Mouse (Mus musculus): Measurements from ENCODE around the gene Zc3h7b. TPM values are rescaled to one million over a fixed set of nuclear protein-coding genes. Genes with fewer than 3 reads are reported as not detected.

The Zc3h7b gene
- polyA plus RNA-seq, 1 experiment from 2014 or later: 50.3 TPM

Other genes starting within 250 kb of the Zc3h7b start
- gene Ep300, start 159.7 kb upstream of the Zc3h7b start, polyA plus RNA-seq (2016; fragmentation: Nextera tagmentation; extraction: Ambion mirVana): 20.5 and 20.6 TPM in 2 replicates
- 35.3 and 45.0 TPM in 2 replicates for gene L3mbtl2, start 81.2 kb upstream of the Zc3h7b start, polyA plus RNA-seq (2016; fragmentation: Nextera tagmentation; extraction: Ambion mirVana)
- gene Chadl, start 47.8 kb upstream of the Zc3h7b start, polyA plus RNA-seq (2016; fragmentation: Nextera tagmentation; extraction: Ambion mirVana): 1.5 and 1.7 TPM in 2 replicates
- gene Rangap1, start 473 bp downstream of the Zc3h7b start, polyA plus RNA-seq (2016; fragmentation: Nextera tagmentation; extraction: Ambion mirVana): 161 and 173 TPM in 2 replicates
- gene Tef, start 57.4 kb downstream of the Zc3h7b start, polyA plus RNA-seq (2016; fragmentation: Nextera tagmentation; extraction: Ambion mirVana): 15.9 and 16.0 TPM in 2 replicates
- 20.1 and 20.3 TPM in 2 replicates for gene Tob2, start 113.7 kb downstream of the Zc3h7b start, polyA plus RNA-seq (2016; fragmentation: Nextera tagmentation; extraction: Ambion mirVana)
- gene Phf5a, start 126.9 kb downstream of the Zc3h7b start, polyA plus RNA-seq (2016; fragmentation: Nextera tagmentation; extraction: Ambion mirVana): 260 and 267 TPM in 2 replicates
- 153 TPM in 2 replicates for gene Aco2, start 127.3 kb downstream of the Zc3h7b start, polyA plus RNA-seq (2016; fragmentation: Nextera tagmentation; extraction: Ambion mirVana)
- 74.3 and 84.5 TPM in 2 replicates for gene Polr3h, start 181.2 kb downstream of the Zc3h7b start, polyA plus RNA-seq (2016; fragmentation: Nextera tagmentation; extraction: Ambion mirVana)
- gene Csdc2, start 191.7 kb downstream of the Zc3h7b start, polyA plus RNA-seq (2016; fragmentation: Nextera tagmentation; extraction: Ambion mirVana): 8.1 and 8.5 TPM in 2 replicates
- 21.9 and 26.9 TPM in 2 replicates for gene Pmm1, start 215.9 kb downstream of the Zc3h7b start, polyA plus RNA-seq (2016; fragmentation: Nextera tagmentation; extraction: Ambion mirVana)
- gene 1700029P11Rik, start 235.5 kb downstream of the Zc3h7b start, polyA plus RNA-seq (2016; fragmentation: Nextera tagmentation; extraction: Ambion mirVana): not detected in 2 replicates
- 100 and 104 TPM in 2 replicates for gene Xrcc6, start 242.8 kb downstream of the Zc3h7b start, polyA plus RNA-seq (2016; fragmentation: Nextera tagmentation; extraction: Ambion mirVana)